Mouse (Mus musculus): ENCODE measurements around the gene Lrrc9. TPM values are rescaled to one million over a fixed set of nuclear protein-coding genes. Genes with fewer than 3 reads are reported as not detected.

Lrrc9 gene
- polyA plus RNA-seq, 2 experiments, result 0.09 TPM; not detected in 1

GRCm38 (mm10) chr12:72476773-72477450 lies 35.2 kb downstream of the Lrrc9 start:
- no peak overlapping the region for H3K4me3 ChIP-seq (ENCODE audit: insufficient read depth in 1 of 2, low read depth in 2 of 2, low read length in 2 of 2)
- no peak overlapping the region for H3K27ac ChIP-seq
- ATAC-seq (ENCODE audit: insufficient read depth), result no peak
- TF ChIP-seq CTCF (IDR thresholded peaks at IDR 0.05; ENCODE audit: low read depth) (no peak), EP300 (IDR thresholded peaks at IDR 0.05; ENCODE audit: low read depth) (no peak)
- no peaks in the 10 kb centered on the region for H3K9me3 ChIP-seq (ENCODE audit: control insufficient read depth, low read length)
- WGBS (ENCODE audit: insufficient replicate concordance), result 58% methylated on average over 2 of the region's 2 CpGs
- H3K36me3 ChIP-seq (replicated peaks; ENCODE audit: control insufficient read depth, insufficient read depth, low read depth), result no peaks in the 10 kb centered on the region
- H3K27me3 ChIP-seq (ENCODE audit: control insufficient read depth, insufficient read depth, low read length), result no peaks in the 10 kb centered on the region
- DNase-seq (ENCODE audit: low read depth in 3 of 3, low spot score in 3 of 3), result no peak
- H3K9ac ChIP-seq (replicated peaks), result no peak overlapping the region
- no peak overlapping the region for H3K4me2 ChIP-seq (ENCODE audit: low read depth)
- 0 out of 4 replicates have a peak, but pooled peaks cover 0 to 3% of the 10 kb centered on the region in 2 experiments for H3K4me1 ChIP-seq (replicated peaks; ENCODE audit: control insufficient read depth in 2 of 2, insufficient read depth in 2 of 2, low read length in 1 of 2)

- Histone ChIP-seq H3K4me1 (replicated peaks; ENCODE audit: control insufficient read depth in 2 of 2, insufficient read depth in 2 of 2, low read length in 1 of 2) (peaks cover 0 to 2% of the 10 kb centered on the region in 2 experiments; a peak in 1 of 4 replicates), H3K9me3 (ENCODE audit: control insufficient read depth, low read length) (no peaks in the 10 kb centered on the region), H3K27me3 (ENCODE audit: control insufficient read depth, insufficient read depth, low read length) (no peaks in the 10 kb centered on the region), H3K4me3 (ENCODE audit: insufficient read depth in 1 of 2, low read depth in 2 of 2, low read length in 2 of 2) (no peak overlapping the region), H3K36me3 (replicated peaks; ENCODE audit: control insufficient read depth, insufficient read depth, low read depth) (no peaks in the 10 kb centered on the region), H3K27ac (no peak overlapping the region), H3K4me2 (ENCODE audit: low read depth) (no peak overlapping the region), H3K9ac (replicated peaks) (no peak overlapping the region)
- DNase-seq (ENCODE audit: low read depth in 3 of 3, low spot score in 3 of 3) (no peak), ATAC-seq (ENCODE audit: insufficient read depth) (no peak)
- TF ChIP-seq EP300 (IDR thresholded peaks at IDR 0.05; ENCODE audit: low read depth), result no peak
- TF ChIP-seq CTCF (IDR thresholded peaks at IDR 0.05; ENCODE audit: low read depth), result no peak
Measured at GRCm38 (mm10) chr12:72482226-72482625, 40.6 kb downstream of the Lrrc9 start.

GRCm38 (mm10) chr12:72484872-72485271 lies 43.2 kb downstream of the Lrrc9 start:
- Histone ChIP-seq H3K4me3 (ENCODE audit: insufficient read depth in 1 of 2, low read depth in 2 of 2, low read length in 2 of 2) (no peak overlapping the region), H3K27me3 (ENCODE audit: control insufficient read depth, insufficient read depth, low read length) (no peaks in the 10 kb centered on the region), H3K36me3 (replicated peaks; ENCODE audit: control insufficient read depth, insufficient read depth, low read depth) (no peaks in the 10 kb centered on the region), H3K27ac (no peak overlapping the region), H3K9ac (replicated peaks) (no peak overlapping the region), H3K9me3 (ENCODE audit: control insufficient read depth, low read length) (no peaks in the 10 kb centered on the region), H3K4me2 (ENCODE audit: low read depth) (no peak overlapping the region), H3K4me1 (replicated peaks; ENCODE audit: control insufficient read depth in 2 of 2, insufficient read depth in 2 of 2, low read length in 1 of 2) (peaks cover 0 to 4% of the 10 kb centered on the region in 2 experiments; a peak in 2 of 4 replicates)
- no peak for ATAC-seq (ENCODE audit: insufficient read depth)
- DNase-seq (ENCODE audit: low read depth in 3 of 3, low spot score in 3 of 3), result no peak
- TF ChIP-seq EP300 (IDR thresholded peaks at IDR 0.05; ENCODE audit: low read depth) (no peak), CTCF (IDR thresholded peaks at IDR 0.05; ENCODE audit: low read depth) (no peak)

GRCm38 (mm10) chr12:72487498-72487897 lies 45.8 kb downstream of the Lrrc9 start:
- TF ChIP-seq CTCF (IDR thresholded peaks at IDR 0.05; ENCODE audit: low read depth) (no peak), EP300 (IDR thresholded peaks at IDR 0.05; ENCODE audit: low read depth) (no peak)
- Histone ChIP-seq H3K4me1 (replicated peaks; ENCODE audit: control insufficient read depth in 2 of 2, insufficient read depth in 2 of 2, low read length in 1 of 2) (peaks cover 0 to 8% of the 10 kb centered on the region in 2 experiments; a peak in 2 of 4 replicates), H3K4me3 (ENCODE audit: insufficient read depth in 1 of 2, low read depth in 2 of 2, low read length in 2 of 2) (no peak overlapping the region), H3K27ac (no peak overlapping the region), H3K9ac (replicated peaks) (no peak overlapping the region), H3K27me3 (ENCODE audit: control insufficient read depth, insufficient read depth, low read length) (no peaks in the 10 kb centered on the region), H3K36me3 (replicated peaks; ENCODE audit: control insufficient read depth, insufficient read depth, low read depth) (no peaks in the 10 kb centered on the region), H3K4me2 (ENCODE audit: low read depth) (no peak overlapping the region), H3K9me3 (ENCODE audit: control insufficient read depth, low read length) (no peaks in the 10 kb centered on the region)
- no peak for ATAC-seq (ENCODE audit: insufficient read depth)
- WGBS (ENCODE audit: insufficient replicate concordance), result 21% methylated on average over 3 of the region's 3 CpGs
- no peak for DNase-seq (ENCODE audit: low read depth in 3 of 3, low spot score in 3 of 3)

GRCm38 (mm10) chr12:72489995-72490394 lies 48.3 kb downstream of the Lrrc9 start:
- no peak overlapping the region for H3K4me3 ChIP-seq (ENCODE audit: insufficient read depth in 1 of 2, low read depth in 2 of 2, low read length in 2 of 2)
- H3K4me1 ChIP-seq (replicated peaks; ENCODE audit: control insufficient read depth in 2 of 2, insufficient read depth in 2 of 2, low read length in 1 of 2), result peaks cover 0 to 8% of the 10 kb centered on the region in 2 experiments; a peak in 1 of 4 replicates
- no peak overlapping the region for H3K9ac ChIP-seq (replicated peaks)
- no peaks in the 10 kb centered on the region for H3K27me3 ChIP-seq (ENCODE audit: control insufficient read depth, insufficient read depth, low read length)
- no peak for ATAC-seq (ENCODE audit: insufficient read depth)
- H3K27ac ChIP-seq, result no peak overlapping the region; the same call in 1 of the 2 replicates
- H3K9me3 ChIP-seq (ENCODE audit: control insufficient read depth, low read length), result no peaks in the 10 kb centered on the region
- TF ChIP-seq CTCF (IDR thresholded peaks at IDR 0.05; ENCODE audit: low read depth) (no peak), EP300 (IDR thresholded peaks at IDR 0.05; ENCODE audit: low read depth) (no peak)
- WGBS (ENCODE audit: insufficient replicate concordance), result 56% methylated on average over 3 of the region's 3 CpGs
- DNase-seq (ENCODE audit: low read depth in 3 of 3, low spot score in 3 of 3), result peak in 2 of 3 experiments; percentile 6 to 24
- H3K36me3 ChIP-seq (replicated peaks; ENCODE audit: control insufficient read depth, insufficient read depth, low read depth), result no peaks in the 10 kb centered on the region
- no peak overlapping the region for H3K4me2 ChIP-seq (ENCODE audit: low read depth)
